Mouse (Mus musculus): ENCODE results near the gene Nkx3-2. TPM values are rescaled to one million over a fixed set of nuclear protein-coding genes. Genes with fewer than 3 reads are reported as not detected.

The Nkx3-2 gene
- polyA plus RNA-seq, 1 experiment: not detected

DNA sequence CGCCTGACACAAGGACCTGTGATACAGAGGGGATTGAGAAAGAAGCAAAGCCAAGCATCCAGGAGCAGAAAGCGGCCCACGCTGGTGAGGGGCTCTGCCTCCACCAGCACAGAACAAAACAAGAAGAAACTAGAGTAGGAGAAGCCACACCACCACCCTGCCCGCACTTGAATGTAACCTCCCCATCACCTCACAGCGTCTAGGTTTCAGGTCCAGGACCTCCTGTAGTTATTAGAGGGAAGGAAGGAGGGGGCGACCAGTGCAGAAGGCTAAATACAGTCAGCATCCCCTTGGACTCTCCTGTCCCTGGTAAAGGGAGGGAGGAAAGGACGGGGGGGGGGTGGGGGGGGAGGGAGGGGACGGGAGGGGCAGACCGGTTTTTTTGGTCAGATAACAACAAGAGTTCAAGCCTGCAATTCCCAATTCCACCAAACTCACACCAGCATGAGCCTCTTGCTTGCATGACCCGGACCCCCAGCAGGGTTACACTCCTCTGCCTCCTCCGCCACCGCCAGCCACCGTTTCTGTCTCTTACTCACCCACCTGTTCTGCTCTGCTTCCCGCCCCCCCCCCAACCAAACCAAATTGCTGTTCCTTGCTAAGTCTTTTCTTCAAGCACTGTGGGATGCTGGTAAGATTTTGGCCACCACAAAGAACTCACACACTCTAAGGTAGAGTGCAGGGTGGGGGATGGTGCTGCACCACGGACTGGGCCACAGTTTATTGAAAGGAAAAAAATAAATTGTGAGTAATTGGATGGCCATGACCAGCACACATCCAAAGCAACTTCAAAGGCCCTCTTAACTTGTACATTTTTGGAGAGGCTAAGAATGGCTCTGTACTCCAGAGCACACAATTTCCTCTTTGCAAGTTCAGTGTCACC, 19.2 kb downstream of the Nkx3-2 start:
- TF ChIP-seq CTCF (IDR thresholded peaks at IDR 0.05; ENCODE audit: borderline replicate concordance, extremely low read depth, insufficient read depth, insufficient read length) (no peak), POLR2A (IDR thresholded peaks at IDR 0.05; ENCODE audit: borderline replicate concordance, extremely low read depth, insufficient read depth, insufficient read length, poor library complexity, severe bottlenecking) (no peak)

DNA sequence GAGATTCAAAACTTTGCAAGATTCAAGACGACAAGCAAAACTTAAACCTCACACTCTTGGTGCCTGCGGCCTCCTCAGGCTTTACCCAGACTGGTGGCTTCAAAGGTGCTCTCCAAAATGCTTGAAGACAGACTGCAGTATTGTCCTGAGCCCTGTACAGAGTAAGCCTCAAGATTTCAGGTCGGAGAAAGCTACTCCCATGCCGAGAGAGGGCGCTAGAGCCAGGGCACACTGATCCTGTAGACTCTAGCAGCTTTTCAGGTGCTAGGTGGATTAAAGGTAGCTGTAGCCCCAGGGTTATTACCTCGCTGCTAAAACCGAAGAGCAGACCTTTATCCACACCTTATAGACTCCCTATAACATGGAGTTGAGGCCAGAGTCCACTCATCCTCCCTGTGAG, 20.1 kb downstream of the Nkx3-2 start:
- TF ChIP-seq POLR2A (IDR thresholded peaks at IDR 0.05; ENCODE audit: borderline replicate concordance, extremely low read depth, insufficient read depth, insufficient read length, poor library complexity, severe bottlenecking) (no peak), CTCF (IDR thresholded peaks at IDR 0.05; ENCODE audit: borderline replicate concordance, extremely low read depth, insufficient read depth, insufficient read length) (no peak)

More for the DNA sequence above, 19.2 kb downstream of the Nkx3-2 start:
- DNase-seq (ENCODE audit: low read depth): no peak

DNA sequence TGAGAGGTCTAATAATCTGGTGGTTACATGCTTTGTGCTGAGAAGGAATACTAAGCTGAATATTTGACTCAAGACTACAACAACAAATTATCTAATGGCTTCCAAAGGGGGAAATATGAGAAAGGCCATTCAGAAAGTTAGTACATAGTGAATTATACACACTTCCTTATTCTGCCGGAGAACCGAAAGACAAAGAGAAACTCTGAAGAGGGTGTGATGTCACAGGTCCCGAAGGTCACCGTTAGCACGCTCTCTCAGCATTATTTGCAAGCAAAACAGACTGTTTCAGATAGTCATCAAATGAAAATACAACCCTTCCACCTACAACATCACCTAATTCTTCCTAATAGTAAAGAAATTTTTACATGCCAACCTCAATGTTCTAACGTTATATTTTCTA, 25.5 kb downstream of the Nkx3-2 start:
- TF ChIP-seq CTCF (IDR thresholded peaks at IDR 0.05; ENCODE audit: borderline replicate concordance, extremely low read depth, insufficient read depth, insufficient read length) (no peak), POLR2A (IDR thresholded peaks at IDR 0.05; ENCODE audit: borderline replicate concordance, extremely low read depth, insufficient read depth, insufficient read length, poor library complexity, severe bottlenecking) (no peak)
- no peak for DNase-seq (ENCODE audit: low read depth)

More for the DNA sequence above, 20.1 kb downstream of the Nkx3-2 start:
- DNase-seq (ENCODE audit: low read depth): no peak

DNA sequence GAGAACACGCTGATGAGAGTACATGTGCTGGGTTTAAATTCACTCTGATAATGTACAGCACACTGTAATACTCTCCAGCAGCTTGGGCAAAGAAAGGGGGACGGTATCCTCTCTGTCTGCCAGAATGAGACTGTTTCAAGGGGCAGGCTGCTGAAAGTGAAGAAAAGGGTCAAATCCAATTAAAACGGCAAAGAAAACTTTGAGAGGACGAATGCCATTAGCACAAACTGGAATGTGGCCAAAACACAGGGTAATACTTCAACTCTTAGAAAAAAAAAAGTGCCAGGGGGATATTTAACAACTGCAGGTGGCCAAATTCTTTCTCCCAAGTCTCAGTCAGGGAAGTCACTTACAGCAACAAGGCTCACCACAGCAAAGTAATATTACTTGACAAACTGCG, 27.3 kb downstream of the Nkx3-2 start:
- peak; percentile 68 for DNase-seq (ENCODE audit: low read depth)
- TF ChIP-seq POLR2A (IDR thresholded peaks at IDR 0.05; ENCODE audit: borderline replicate concordance, extremely low read depth, insufficient read depth, insufficient read length, poor library complexity, severe bottlenecking) (no peak), CTCF (IDR thresholded peaks at IDR 0.05; ENCODE audit: borderline replicate concordance, extremely low read depth, insufficient read depth, insufficient read length) (no peak)

DNA sequence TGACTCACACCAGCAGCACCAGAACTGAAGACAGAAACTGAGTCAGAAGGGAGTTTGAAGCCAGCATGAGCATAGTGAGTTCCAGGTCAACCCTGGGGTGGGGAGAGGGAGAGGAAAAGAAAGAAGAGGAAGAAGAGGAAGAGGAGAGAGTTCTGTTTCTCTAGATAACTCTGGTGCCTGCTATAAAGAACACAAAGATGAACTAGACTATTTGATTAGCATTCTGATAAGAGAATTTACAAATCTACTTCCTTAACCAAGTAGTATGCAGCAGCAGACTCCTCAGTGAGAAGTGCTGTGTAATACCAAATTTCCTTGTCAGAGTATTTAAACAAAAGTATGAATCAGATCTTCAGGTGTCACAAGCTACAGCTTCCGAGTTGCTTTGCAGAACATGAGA, 37.3 kb downstream of the Nkx3-2 start:
- TF ChIP-seq POLR2A (IDR thresholded peaks at IDR 0.05; ENCODE audit: borderline replicate concordance, extremely low read depth, insufficient read depth, insufficient read length, poor library complexity, severe bottlenecking): no peak
- no peak for TF ChIP-seq CTCF (IDR thresholded peaks at IDR 0.05; ENCODE audit: borderline replicate concordance, extremely low read depth, insufficient read depth, insufficient read length)
- DNase-seq (ENCODE audit: low read depth): no peak

DNA sequence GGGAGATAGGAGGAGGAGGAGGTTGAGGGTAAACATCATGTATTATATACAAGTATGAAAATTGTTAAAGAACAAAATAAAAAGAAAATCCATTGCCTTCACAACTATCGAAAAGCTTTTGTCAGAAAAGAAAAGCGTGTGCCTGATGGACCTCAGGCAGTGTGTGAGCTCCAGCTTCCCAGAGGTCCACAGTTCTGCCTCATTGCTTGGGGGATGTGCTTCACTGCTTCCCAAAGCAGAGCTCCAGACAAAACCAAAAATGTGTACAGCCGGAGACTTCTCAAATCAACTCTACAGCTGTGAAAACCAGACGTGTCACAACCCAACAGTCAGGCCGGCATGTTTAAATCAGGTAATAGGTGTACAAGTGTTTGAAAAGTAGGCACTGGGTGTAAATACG, 38.7 kb downstream of the Nkx3-2 start:
- TF ChIP-seq POLR2A (IDR thresholded peaks at IDR 0.05; ENCODE audit: borderline replicate concordance, extremely low read depth, insufficient read depth, insufficient read length, poor library complexity, severe bottlenecking): no peak
- no peak for TF ChIP-seq CTCF (IDR thresholded peaks at IDR 0.05; ENCODE audit: borderline replicate concordance, extremely low read depth, insufficient read depth, insufficient read length)
- no peak for DNase-seq (ENCODE audit: low read depth)

Other genes with a start within 250 kb of the Nkx3-2 start
- gene Rab28, start 56.3 kb downstream of the Nkx3-2 start, polyA plus RNA-seq (2012; rRNA removed): 52.2 and 65.7 TPM in 2 replicates
- 10.7 and 15.9 TPM in 2 replicates for gene Bod1l, start 79.8 kb upstream of the Nkx3-2 start, polyA plus RNA-seq (2012; rRNA removed)